Mouse (Mus musculus) left cerebral cortex, adult 11 months (tissue): ENCODE measurements around the gene 4933416C03Rik.

Source experiments
- DNase-seq: peaks from one replicate; pipeline ENCODE4 v3.0.0; 2022; ENCODE audit warnings: low spot score

Gene 4933416C03Rik

DNA sequence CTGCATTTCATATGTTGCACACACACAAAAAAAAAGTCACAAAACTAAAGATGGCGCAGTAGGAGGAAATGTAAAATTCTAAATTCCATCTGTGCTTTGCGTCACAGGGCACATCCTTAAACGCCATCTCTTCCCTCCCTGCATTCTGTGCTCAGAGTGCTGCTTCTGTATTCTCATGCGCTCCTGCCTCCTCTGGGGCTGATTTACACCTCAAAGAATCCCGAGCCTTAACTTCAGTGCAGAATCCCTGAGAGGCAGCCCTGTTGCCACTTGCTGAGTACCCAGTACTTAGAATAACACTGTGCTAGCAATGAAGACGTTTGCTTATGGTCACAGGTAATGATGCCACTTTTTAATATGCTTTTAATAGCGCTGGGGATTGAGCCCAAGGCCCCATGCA, 34.3 kb downstream of the 4933416C03Rik start:
- no peak for DNase-seq

DNA sequence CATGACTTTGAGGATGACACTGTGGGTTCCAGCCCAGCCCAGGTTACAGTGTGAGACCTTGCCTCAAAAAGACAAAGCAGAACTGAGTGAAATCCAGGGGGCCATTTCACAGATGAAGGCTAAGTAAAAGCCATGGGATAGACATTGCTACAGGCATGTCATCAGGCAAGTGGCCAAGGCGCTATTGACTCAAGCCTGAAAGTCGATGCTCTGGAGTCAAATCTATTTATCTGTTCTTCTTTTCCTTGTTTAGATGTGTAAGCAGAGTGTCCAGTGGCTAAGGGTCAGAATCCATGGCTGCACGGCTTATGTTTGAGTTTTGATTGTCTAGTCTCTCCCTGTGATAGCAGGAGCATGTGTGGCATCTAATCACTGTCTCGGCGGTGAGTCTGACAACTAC, 35.1 kb downstream of the 4933416C03Rik start:
- DNase-seq: no peak

DNA sequence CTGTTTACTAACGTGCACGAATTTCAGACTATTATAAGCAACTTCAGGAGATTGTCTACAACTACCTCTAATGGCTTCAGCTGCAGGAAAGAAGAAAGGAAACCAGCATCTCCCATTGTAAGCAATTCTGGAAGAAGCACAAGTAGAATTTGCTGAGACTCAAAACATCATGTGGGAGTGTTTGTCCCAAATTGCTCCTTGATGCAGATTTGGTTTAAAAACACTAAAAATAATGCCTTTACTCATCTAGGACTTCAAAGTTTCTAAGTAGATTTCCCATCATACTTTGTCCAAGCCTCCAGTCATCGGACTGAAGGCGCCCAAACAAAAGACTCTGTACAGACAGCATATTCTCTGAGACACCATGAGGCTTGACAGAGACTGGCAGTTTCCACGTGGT, 37.8 kb downstream of the 4933416C03Rik start:
- DNase-seq: no peak
